Comparison of ENCODE assay signal across 12 mouse cellular contexts in genomic region chr13:95278426-95279025, GRCm38 (mm10).
"Had no signal": no experiment of that assay in that cellular context is flagged by ENCODE, and none has a peak within 500 bp of the region (broad histone marks: within the 10 kb centered on the region; RNA-seq: fewer than 3 reads in every experiment).

No protein-coding gene starts in this region.

- H3K27me3 ChIP-seq: limb, embryonic 12.5 days; liver, embryonic 15.5 days; neural tube, embryonic 12.5 days had no signal

- H3K9ac ChIP-seq: limb, embryonic 12.5 days; liver, embryonic 15.5 days; neural tube, embryonic 12.5 days had no signal

- H3K36me3 ChIP-seq: limb, embryonic 12.5 days; liver, embryonic 15.5 days; midbrain, embryonic 10.5 days; neural tube, embryonic 12.5 days had no signal

- H3K27ac ChIP-seq: limb, embryonic 12.5 days; liver, embryonic 15.5 days; midbrain, embryonic 10.5 days; neural tube, embryonic 12.5 days; stomach, postnatal 0 days had no signal

- H3K4me1 ChIP-seq: liver, embryonic 15.5 days; neural tube, embryonic 12.5 days had no signal

- DNase-seq: kidney, postnatal 25 days; layer of hippocampus, adult 9-11 months; lung, adult 2 months; lung, postnatal 4 days; midbrain, embryonic 14.5 days; thymus, postnatal 4 days had no signal

- H3K4me3 ChIP-seq: limb, embryonic 12.5 days; liver, embryonic 15.5 days; midbrain, embryonic 10.5 days; myocyte; neural tube, embryonic 12.5 days had no signal
